Mouse (Mus musculus) ovary, postnatal 36 days (tissue): ENCODE measurements around the gene Gsto2.
A peak's percentile ranks its signal among the peaks of the same experiment; 100 is the strongest.
"Not testable (repeated sequence)": the region's sequence is repeated elsewhere in the genome, so short reads cannot be mapped to it uniquely, and the experiment has no call there.

ENCODE experiments used
- DNase-seq: peaks from one replicate; pipeline ENCODE4 v3.0.0; 2022; ENCODE audit warnings: low spot score, mixed read lengths

Gene Gsto2

GRCm38 (mm10) chr19:47865353-47865947 is at the start of gene Gsto2:
TSS of gene Gsto2 (plus strand) at chr19:47865534.
- DNase-seq: peak; percentile 94

GRCm38 (mm10) chr19:47817692-47818091 is 47.6 kb upstream of the Gsto2 start:
- no peak for DNase-seq

GRCm38 (mm10) chr19:47820832-47821493 is 44.4 kb upstream of the Gsto2 start:
- DNase-seq: peak; percentile 63

- no peak for DNase-seq
These were observed 43.9 kb upstream of the Gsto2 start for GRCm38 (mm10) chr19:47821494-47821872.

- DNase-seq: no peak
These were observed 43.1 kb upstream of the Gsto2 start for GRCm38 (mm10) chr19:47822143-47822796.

- DNase-seq: no peak
These were observed 41.3 kb upstream of the Gsto2 start for GRCm38 (mm10) chr19:47824026-47824425.

- no peak for DNase-seq
These were observed 35.4 kb upstream of the Gsto2 start for GRCm38 (mm10) chr19:47829913-47830450.

- no peak for DNase-seq
These were observed 34.2 kb upstream of the Gsto2 start for GRCm38 (mm10) chr19:47831111-47831510.

- no peak for DNase-seq
These were observed 33.0 kb upstream of the Gsto2 start for GRCm38 (mm10) chr19:47832316-47832715.

- DNase-seq: no peak
These were observed 30.7 kb upstream of the Gsto2 start for GRCm38 (mm10) chr19:47834614-47835013.

- no peak for DNase-seq
These were observed 29.6 kb upstream of the Gsto2 start for GRCm38 (mm10) chr19:47835776-47836175.

- peak; percentile 60 for DNase-seq
These were observed 28.4 kb upstream of the Gsto2 start for GRCm38 (mm10) chr19:47836701-47837526.

GRCm38 (mm10) chr19:47837527-47837901 is 27.8 kb upstream of the Gsto2 start:
- DNase-seq: no peak

GRCm38 (mm10) chr19:47841234-47841633 is 24.1 kb upstream of the Gsto2 start:
- DNase-seq: not testable (repeated sequence)

GRCm38 (mm10) chr19:47849735-47850134 is 15.6 kb upstream of the Gsto2 start:
- DNase-seq: no peak

- not testable (repeated sequence) for DNase-seq
These were observed 13.2 kb upstream of the Gsto2 start for GRCm38 (mm10) chr19:47852131-47852530.

- DNase-seq: no peak
These were observed 12.3 kb upstream of the Gsto2 start for GRCm38 (mm10) chr19:47853053-47853452.

- no peak for DNase-seq
These were observed 11.2 kb upstream of the Gsto2 start for GRCm38 (mm10) chr19:47853951-47854795.

GRCm38 (mm10) chr19:47854796-47855783 is 10.2 kb upstream of the Gsto2 start, which contains the start of gene Gsto1:
TSS of gene Gsto1 (plus strand) at chr19:47854970.
- peak; percentile 88 for DNase-seq
